Mouse (Mus musculus): ENCODE measurements around the gene Rnf26.

Rnf26 gene

DNA sequence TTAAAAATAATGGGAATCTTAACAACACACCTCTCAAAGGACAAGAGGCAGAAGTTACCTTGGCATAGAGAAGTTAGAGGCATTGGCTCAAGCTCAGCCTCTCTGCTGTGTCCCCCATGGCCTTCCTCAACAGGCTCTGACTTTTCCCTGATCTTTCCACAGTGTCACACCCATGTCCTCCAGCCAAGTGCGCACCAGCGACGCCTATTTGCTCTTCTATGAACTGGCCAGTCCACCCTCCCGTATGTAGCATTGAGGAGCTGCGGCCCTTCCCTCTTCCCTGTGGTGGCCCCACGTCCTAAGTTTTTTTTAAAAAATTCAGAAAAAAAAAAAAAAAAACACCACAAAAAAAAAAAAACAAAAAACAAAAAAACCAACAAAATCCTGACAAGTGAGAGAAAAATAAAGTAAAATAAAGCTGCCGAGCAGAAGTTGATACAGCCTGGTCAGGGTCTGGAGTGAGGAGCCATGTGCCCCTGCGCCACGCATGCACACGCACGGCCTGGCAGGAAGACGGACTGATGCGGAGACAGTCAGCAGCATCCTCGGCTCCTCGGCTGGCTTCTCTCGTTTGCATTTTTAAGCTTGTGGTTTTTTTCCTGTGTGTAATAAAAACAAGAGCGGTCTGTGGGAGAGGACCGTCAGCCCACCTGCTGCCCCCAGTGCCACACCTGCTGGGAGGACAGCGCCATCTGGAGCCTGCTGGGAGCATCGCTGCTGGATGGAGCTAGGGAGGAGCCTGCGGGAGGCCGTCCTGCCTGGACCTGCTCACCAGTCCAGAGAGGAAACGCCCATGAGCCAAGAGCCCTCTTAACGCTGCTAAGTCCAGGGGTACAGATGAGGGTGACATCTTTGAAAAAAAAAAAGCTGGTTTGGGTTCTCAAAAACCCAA lies 19.5 kb downstream of the Rnf26 start:
- peak; percentile 86 to 89 for DNase-seq (ENCODE audit: low spot score in 2 of 2)

DNA sequence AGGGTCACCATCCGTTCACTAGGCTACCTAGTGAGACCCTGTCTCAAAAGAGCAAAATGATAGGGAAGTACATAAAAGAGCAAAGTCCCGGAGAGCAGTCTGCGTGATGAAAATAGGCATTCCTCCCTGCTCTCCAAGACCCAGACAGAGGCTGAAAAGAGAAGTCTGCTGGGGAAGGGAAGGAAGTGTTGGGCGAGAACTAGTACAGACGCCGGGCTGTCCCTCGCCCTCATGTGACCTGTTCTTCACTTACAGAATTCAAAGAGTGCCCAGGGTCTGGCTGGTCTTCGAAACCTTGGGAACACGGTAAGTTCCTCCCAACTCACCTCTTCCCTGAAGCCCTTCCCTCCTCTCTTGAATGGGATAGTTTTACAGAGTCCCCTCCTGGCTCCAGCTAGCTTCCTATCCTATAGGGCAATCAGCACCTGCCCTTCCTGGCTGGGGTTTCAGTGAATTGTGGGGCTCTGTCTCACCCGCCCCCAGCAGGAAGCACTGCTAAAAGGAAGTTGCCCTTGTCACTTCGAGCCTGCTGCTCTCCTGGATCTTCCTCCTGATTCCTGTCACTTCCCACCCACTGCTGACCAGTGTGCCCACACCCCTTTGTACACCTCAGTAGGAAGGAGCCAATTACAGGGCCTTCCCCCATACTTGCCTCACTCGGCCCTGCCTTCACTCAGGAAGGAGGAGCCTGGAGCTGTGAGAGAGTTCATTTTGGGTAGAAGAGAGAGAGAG lies 24.3 kb downstream of the Rnf26 start:
- DNase-seq (ENCODE audit: low spot score in 2 of 2): no peak

DNA sequence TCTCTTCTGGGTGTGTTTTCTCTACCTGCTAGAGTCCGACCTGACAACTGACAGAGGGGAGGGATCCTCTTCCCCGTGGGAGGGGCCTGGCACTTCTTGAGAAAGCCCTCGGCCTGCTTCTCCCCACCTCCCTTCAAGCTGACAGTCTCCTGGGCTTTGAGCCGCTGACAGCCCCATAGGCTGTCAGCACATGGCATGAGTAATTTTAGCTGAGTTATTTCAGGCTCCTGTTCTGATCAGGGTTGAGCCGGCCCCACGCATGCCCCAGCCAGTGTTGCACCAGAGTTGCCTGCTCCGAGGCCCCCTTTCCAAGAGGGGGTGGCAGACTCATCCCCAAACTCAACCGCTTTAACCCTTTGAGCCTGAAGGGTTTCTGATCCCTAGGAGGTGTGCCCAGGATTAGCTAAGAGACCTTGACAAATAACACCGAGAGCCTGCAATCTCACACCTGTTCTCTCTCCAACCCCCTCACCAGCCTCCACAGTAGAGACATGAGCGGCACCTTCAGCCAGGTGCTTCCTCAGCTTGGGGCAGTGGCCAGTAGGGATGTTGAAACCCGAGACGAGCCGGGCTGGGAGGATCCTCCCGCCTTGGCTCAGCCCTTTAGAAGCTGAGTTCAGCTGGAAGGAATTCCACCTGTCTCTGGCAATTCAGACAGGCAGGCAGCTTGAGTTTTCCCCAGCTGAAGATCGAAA lies 25.4 kb downstream of the Rnf26 start:
- peak; percentile 58 to 77 for DNase-seq (ENCODE audit: low spot score in 2 of 2)

DNA sequence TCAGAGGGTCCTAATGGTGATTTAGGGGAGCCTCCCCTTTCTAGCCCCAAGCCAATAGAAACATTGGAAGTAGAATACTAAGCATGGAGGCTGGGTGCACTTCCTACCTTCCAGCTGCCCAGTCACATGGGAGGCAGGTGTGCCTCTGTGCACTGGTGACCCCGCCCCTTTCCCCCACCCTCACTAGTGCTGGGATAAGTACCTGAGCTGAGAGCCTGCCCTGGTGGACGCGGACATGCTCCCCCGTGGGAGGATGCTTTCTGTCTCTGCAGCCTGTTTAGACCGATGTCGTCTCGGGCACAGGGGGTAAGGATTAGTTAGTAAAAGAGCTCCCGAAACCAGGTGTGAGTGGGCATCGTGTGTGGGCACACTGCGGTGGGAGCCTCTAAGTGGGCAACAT lies 26.4 kb downstream of the Rnf26 start:
- DNase-seq (ENCODE audit: low spot score in 2 of 2): no peak

DNA sequence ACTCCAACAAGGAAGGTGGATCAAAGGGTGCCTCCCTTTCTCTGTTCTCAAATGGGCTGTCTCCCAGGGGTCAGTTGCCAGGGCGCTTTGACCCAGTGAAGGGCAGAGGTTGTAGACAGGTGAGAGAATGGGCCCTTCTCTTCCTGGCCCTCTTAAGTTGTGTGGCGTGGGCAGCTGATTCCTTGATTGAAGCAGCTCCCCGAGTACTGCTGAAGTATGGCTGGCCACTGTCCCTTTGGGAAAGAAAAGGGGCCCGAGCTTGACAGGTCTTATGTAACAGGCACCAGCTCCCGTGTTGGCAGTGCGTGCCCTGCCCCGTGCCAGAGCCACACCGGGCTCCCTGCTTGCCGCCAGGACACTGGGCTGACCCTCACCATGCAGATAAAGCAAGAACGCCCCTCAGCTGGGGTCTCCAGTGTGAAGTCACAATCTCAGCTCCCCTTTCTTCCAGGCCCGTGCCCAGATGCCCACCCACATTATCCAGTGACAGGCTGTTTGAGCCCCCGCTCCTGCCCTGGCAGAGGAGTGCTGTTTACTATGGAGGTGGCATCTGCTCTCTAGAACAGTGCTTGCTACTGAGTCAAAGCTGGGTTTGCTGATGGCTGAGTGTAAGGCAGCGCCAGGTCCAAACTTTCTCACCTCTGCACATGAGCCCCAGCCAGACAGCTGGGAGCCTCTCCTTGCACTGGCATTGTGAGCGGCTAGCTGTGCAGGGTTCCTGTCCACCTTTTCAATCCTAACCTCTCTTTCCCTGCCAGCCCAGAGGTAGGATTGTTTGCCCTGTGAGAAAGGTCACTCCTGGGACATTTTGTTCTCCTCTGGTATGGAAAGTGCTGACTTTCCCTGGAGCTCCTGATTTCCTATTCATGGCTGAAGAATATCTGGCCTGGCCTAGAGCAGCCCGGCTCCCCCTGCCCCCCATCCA lies 27.3 kb downstream of the Rnf26 start:
- peak; percentile 78 to 83 for DNase-seq (ENCODE audit: low spot score in 2 of 2)

DNA sequence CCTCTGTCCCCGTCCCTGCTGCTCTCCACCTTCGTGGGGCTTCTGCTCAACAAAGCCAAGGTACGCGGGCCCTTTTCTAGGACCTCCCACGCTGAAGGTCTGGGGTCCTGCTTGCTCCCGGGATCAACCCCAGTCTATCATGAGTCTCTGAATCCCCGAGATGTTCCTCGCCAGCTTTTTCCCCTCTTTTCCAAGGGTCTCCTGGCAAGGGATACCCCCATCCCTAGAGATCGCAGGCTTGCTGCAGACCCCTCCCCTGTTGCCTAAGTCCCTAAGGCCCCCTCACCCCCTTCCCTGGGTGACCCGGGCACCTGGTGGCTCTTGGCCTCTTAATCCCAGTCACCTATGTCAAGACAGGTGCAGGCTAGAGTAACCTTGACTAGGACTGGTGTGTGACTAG lies 28.0 kb downstream of the Rnf26 start:
- DNase-seq (ENCODE audit: low spot score in 2 of 2): no peak

DNA sequence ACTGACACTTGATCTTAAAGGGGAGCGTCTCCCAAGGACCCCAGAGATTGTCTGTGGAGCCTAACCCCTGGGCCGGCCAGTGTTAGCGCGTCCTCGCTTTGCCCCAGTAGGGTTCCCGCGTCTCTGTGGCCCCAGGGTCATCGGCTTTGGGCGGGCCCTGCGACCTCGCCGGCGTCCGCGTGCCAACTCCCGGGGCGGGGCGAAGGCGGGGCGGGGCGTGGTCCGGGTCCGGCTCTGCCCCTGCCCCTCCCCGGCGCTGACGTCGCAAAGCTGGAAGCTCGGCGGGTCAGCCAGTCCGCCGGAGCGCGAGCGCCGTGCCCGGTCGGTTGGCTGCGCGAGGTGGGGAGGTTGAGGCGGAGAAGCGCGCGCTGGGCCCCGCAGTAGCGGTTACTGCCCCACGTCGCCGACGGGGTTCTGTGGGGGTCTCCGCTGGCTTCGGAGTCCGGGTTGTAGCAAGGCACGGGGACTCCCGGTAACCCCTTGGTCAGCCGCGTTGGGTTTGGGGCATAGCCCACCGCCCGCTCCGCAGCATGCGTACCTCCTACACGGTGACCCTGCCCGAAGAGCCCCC lies 28.6 kb downstream of the Rnf26 start:
- DNase-seq (ENCODE audit: low spot score in 2 of 2): peak; percentile 90 to 92

DNA sequence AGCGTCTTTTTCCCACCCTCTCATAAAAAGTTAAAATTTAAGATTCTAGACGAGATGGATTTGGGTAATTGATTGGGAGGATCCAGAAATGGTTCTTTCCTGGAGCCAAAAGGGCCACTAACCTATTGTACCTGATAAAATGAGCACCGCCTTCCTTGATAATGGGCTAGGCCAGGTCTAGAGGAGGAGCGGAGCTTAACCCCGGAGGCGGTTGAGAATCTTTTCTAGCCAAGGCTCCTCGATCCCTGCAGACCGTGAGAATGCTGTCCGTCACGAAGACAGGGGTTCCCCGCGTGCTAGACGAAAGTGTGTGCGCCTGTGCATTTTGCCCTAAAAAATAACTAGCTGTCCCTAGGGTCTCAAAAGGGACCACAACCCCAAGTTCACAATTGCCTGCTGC lies 29.1 kb downstream of the Rnf26 start:
- DNase-seq (ENCODE audit: low spot score in 2 of 2): no peak

DNA sequence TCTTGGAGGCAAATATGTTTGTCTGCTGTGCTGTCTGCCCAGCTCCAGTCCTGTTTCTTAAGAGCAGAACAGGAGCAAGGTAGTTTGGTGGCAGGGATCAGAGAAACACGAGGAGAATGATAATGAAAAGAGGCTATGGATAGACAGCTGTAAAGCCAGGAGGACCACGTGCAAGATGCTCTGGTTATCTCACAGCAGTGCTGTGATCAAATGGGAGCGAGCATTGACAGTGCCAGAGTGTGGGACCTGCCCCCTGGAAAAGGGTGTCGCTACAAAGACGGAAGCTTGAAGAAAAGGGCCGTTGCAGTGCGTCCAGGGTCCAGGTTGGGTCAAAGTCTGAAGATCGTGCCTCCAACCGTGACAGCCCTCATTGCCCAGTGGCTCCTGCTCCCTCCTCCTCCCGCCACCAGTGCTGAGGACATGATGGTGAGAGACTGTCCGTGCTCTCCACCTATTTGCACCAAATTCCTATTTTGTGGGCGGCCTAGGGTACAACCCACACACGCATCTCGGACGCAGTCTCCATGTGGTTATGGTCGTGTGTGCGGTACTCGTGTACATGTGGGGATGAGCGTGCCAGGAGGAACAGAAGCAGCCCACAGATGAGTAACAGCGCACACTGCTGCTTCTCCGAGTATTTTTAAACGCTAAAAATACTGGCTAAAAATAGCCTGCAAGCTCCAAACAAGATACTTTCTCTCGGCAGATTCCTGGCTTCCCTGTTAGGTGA lies 29.8 kb downstream of the Rnf26 start:
- DNase-seq (ENCODE audit: low spot score in 2 of 2): peak; percentile 76 to 87

DNA sequence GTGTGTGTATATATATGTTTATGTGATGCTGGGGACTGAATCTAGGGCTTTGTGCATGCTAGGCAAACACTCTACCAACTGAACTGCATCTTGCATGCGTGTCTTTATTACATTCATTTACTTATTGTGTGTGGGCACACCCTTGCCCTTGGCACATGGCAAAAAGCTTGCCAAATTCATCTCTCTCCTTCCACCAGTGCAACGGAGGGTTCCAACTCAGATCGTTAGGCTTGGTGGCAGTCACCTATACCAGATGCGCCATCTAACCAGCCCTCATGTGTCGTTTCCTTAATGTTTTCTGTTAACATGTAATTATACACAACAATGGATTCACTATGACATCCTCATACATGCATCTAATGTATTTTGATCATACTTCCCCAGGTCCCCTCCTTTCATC lies 31.1 kb downstream of the Rnf26 start:
- no peak for DNase-seq (ENCODE audit: low spot score in 2 of 2)

DNA sequence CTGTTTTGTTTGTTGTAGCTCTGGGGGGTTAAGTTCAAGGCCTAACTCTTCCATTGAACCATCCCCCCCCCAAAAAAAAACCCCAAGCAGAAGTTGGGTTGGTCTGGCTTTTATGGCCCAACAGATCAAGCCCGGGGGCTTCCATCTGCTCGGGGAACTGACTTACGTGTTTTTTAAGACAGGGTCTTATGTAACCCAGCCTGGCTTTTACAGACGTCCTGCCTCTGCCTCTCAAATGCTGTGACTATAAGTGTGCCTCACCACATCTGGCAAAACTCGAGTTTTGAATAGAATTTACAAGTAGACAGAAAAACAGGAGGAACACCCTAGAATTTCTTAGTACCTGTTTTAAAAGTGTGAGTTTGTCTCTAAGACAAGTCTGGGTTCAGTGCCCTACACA lies 31.7 kb downstream of the Rnf26 start:
- no peak for DNase-seq (ENCODE audit: low spot score in 2 of 2)

DNA sequence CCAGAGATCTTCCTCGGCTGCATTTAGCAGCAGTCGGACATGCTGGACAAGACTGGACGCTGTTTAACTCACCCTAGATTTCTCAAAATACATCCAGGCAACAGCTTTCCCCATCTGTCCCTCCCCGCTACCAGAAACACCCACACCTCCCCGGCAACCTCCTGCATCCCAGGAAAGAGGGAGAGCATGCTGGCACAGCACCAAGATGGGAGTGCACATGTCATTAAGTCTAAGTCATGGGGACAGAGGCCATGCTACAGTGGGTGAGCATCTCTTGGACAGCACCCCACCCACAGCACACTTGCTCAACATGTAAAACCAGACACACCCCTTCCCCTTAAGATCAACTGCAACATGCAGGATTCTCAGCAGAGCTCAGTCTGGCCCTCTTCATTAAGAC lies 32.4 kb downstream of the Rnf26 start:
- DNase-seq (ENCODE audit: low spot score in 2 of 2): peak; percentile 62 to 68

DNA sequence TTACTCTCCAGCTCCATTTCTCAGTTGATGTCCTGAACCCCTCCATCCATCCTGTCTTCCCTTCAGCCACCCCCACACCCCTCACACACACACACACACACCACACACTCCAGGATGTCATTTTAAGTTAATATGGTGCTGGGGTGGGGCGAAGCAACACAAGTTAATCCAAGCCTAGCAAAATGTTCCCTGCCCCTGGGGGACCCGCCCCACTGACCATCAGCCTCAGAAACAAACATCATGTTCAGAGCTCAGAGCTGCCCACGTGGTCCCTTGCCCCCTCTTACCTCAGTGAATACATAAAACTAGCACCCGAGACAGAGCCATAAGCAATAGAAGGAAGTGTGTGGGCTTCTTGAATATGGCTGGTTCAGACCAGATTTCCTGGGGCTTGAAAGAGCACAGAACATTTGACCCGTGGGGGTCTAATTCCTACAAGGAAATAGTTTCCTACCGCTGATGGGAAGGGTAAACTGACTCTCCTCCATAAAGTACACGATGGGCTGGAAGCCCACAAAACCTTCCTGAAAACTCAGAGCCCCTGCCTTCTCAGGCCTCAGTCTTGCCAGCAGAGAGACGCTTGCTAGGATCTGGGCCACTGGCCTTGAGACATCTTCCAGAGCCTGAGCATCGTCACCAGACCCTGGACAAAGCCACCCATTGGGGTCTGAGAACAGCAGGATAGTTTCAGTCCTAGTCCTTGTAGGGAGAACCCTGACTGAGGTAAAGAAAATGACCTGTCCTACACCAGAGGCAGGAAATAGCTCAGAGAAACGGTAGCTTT lies 33.1 kb downstream of the Rnf26 start:
- DNase-seq (ENCODE audit: low spot score in 2 of 2): no peak

DNA sequence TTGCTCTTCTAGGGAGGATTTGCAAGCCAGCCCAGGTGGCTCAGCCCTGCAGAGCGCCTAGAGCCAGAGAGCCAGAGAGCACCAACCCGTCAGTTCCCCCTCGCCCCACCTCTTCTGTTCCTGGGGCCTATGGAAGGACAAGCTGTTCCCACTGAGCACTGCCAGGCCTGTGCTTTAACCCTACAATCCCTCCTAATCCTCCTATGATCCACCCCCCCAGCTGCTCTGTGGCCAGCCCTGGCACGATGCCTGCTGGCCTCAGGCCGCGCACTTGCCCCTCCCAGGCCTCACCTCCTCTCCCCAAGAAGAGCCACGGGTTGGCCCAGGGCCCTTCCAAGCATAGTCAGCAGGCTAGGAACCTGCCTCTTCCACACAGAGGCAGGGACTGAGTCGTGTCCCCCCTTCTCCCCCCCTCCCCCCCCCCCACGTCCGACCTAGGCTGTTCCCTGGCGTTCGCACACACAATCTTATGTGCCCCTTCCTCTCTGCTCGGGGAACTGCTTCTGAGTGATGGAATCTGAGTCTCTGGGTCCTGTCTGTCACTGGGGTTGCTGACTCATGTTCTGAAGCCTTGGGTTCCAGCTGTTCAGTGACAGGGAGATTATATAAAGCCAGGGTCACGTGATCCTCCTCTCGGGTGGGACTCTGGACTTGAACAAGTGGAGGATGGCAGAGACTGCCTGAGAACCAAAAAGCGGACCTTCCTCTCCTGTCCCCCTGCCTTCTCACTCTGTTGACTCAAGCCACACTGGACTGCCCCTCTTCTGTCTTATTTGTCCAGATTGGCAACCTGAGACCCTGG lies 34.2 kb downstream of the Rnf26 start:
- peak in 1 of 2 experiments; percentile 51 for DNase-seq (ENCODE audit: low spot score in 2 of 2)

DNA sequence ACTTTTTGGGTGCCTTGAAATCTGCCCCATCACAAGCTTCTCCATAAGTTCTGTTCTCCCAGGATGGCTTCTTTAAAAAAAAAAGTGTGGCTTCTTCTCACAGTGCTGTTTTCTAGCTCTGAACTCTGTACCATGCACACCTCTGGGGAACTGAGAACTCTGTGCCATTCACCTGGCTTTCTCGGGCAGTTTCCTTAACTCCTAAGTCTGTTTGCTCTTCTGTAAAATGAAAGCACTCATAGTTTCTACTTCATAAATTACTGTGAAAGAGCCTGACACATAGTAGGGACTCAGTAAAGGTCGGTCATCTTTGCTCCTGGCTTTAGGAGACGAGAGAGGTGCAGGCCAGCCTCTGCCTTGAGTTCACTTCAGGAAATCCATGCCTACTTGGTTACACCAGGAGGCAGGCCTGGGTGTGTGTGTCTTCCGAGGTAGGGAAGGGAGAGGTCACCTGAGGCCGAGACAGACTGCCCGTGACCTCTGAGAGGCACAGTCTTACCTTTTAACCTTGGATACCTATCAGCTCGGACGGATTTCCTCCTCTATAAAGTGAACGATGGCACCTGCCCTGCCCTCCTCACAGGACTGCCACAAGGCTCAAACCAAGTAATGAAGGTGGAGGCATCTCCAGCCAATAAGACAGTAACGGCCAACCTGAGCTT lies 35.0 kb downstream of the Rnf26 start:
- no peak for DNase-seq (ENCODE audit: low spot score in 2 of 2)

DNA sequence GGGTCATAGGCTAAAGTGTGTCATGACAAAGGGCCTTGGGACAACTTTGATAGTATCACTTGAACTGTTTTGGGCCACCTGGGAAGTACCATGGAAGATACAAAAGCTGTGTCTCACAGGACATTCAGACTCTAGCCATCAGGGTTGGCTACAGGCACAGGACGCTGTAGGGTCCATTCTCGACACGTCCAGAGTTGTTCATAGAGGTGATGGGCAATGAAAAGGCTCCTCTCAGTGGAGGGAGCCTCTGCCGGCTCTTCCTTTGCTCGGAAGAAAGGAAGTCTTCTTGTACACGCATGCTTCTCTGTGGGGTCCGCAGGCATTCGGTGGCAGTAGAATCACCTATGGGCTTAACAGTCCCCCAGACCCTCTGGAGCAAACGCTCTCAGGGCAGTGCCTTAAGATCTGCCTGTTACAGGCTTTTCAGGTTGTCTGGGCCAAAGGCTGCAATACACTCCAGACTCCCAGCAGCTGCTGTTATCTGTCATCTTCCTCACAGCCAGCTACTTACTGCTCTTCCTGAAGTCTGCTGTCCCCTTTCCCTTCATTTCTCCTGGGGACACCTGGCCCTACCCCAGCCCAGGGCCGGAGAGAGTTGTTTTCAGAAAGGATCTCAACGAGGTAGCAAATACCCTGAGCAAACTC lies 35.9 kb downstream of the Rnf26 start:
- no peak for DNase-seq (ENCODE audit: low spot score in 2 of 2)

DNA sequence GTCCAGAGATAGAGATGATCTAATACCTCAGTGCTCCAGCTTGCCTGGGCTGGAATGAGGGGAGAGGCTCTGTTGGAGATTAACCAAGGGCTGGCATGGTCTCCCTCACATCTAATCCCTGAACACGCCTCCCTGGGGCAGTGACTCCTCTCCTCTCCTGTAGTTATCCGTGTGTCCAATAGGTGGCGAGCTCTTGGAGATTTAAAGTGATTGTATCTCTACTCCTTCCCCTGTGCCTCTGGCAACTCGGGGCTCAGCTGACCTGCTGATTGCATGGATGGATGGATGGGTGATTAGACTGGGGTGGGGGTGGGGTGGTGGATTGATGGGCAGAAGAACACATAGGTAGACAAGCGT lies 36.6 kb downstream of the Rnf26 start:
- peak in 1 of 2 experiments; percentile 69 for DNase-seq (ENCODE audit: low spot score in 2 of 2)
